Mouse (Mus musculus) stomach, postnatal 0 days (tissue): ENCODE results near the gene Gpr68.

Experiments
- CTCF ChIP-seq: IDR thresholded peaks from 2 replicates; pipeline ENCODE4 v1.5.1; 2016; ENCODE audit warnings: antibody characterized with exemption, low read depth, mild to moderate bottlenecking, moderate library complexity
- EP300 ChIP-seq: optimal IDR thresholded peaks from 2 replicates; pipeline ENCODE3; 2016; ENCODE audit warnings: antibody characterized with exemption

- TF ChIP-seq CTCF = no peak
- TF ChIP-seq EP300 = no peak
Measured at GRCm38 (mm10) chr12:100831021-100831420, 77.0 kb downstream of the Gpr68 start.
